Mouse (Mus musculus) olfactory bulb, adult 2 months (tissue): Measurements from ENCODE around the gene Skap1.

Experiments
- CTCF ChIP-seq: fragments of 200-500 bp; IDR thresholded peaks from 2 replicates; pipeline ENCODE4 v1.5.1; 2012; ENCODE audit warnings: low read depth, mild to moderate bottlenecking, low read length, moderate library complexity; ENCODE audit not compliant: insufficient read depth
- POLR2A ChIP-seq: fragments of 200-500 bp; IDR thresholded peaks from 2 replicates; pipeline ENCODE4 v1.6.1; 2012; ENCODE audit warnings: mild to moderate bottlenecking, low read depth, low read length, moderate library complexity; ENCODE audit not compliant: insufficient read depth

DNA sequence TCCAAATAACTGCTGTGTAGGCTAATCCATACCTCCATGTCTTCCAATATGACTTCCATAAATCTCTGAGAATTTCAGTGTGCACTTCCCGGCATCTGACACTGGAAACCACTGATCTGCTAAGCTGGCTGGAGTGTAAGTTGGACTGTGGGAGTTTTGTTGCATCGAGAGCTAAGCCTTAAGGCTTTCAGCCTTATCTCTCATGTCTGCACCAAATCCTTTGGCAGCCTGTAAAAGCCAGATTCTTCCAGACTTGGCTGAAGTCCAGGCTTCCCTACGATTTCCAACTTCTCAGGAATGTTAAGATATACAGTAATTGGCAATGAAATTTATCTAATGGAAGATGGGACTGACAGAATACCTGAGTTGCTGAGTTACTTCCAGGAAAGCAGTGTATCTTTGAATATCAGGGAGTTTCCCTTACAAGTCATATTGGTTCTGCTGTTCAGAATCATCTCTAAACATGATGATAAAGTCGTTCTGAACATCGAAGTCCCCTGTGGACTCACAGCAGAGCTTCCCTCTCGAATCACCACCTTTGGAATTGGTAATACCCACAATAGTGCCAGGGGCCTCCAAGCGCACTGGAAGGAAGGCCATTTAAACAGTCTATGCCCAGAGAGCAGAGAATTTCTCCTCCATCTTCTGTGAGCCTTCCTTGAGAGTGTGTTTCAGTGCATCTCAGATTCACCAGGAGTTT lies 140.5 kb downstream of the Skap1 start:
- no peak for TF ChIP-seq POLR2A
- no peak for TF ChIP-seq CTCF
